Mouse (Mus musculus): ENCODE data around the gene Them7. TPM values are rescaled to one million over a fixed set of nuclear protein-coding genes. Genes with fewer than 3 reads are reported as not detected.

The Them7 gene
- total RNA-seq, 4 experiments from 2014 or later, result not detected

- no peak for DNase-seq (ENCODE audit: low spot score in 2 of 2)
These were observed 149.5 kb downstream of the Them7 start for GRCm38 (mm10) chr2:105373658-105374057.

- no peak for DNase-seq (ENCODE audit: low spot score in 2 of 2)
These were observed 151.1 kb downstream of the Them7 start for GRCm38 (mm10) chr2:105375261-105375660.

- DNase-seq (ENCODE audit: low spot score in 2 of 2), result no peak
These were observed 151.6 kb downstream of the Them7 start for GRCm38 (mm10) chr2:105375705-105376104.

- no peak for DNase-seq (ENCODE audit: low spot score in 2 of 2)
These were observed 155.6 kb downstream of the Them7 start for GRCm38 (mm10) chr2:105379682-105380081.

- DNase-seq (ENCODE audit: low spot score in 2 of 2), result no peak
These were observed 156.7 kb downstream of the Them7 start for GRCm38 (mm10) chr2:105380757-105381319.

- no peak for DNase-seq (ENCODE audit: low spot score in 2 of 2)
These were observed 158.9 kb downstream of the Them7 start for GRCm38 (mm10) chr2:105383063-105383462.

DNA sequence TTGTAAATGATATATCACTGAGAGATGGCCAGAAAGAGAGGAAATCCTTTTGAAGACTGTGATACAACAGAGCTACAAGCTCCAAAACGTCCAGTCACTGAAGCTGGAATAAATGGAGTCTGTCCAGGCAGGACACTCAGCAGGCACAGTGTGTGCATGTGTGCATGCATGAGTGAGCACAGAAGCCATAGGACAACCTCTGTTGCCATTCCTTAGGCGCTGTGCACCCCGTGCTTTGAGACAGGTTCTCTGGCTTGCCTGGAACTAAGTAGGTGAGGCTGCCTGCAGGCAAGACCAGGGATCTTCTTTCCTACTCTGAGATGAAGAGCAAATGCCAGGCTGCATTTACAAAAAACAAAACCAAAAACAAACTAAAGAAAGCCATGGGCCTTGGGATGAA lies 160.9 kb downstream of the Them7 start:
- no peak for DNase-seq (ENCODE audit: low spot score in 2 of 2)

DNA sequence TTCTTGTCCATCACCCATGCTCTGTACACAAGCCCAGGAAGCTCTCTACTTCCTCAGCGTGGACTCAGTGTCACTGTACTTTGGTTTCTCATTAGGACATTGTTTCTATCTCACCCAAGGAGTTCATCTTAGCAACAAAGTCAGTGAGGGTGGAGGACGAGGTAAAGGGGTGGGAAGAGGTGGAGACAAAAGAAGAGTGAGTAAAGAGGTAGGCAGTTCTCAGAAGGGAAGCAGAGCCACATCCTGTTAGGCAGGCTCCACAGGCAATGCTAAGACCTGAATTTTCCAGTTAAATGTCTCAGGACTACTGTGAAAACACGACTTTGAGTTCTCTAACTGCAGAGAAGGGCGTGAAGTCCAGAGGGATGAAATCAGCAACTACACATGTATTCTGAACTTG lies 162.3 kb downstream of the Them7 start:
- DNase-seq (ENCODE audit: low spot score in 2 of 2), result no peak

GRCm38 (mm10) chr2:105389007-105389890 lies 165.1 kb downstream of the Them7 start:
- DNase-seq (ENCODE audit: low spot score in 2 of 2), result no peak

GRCm38 (mm10) chr2:105390653-105391413 lies 166.7 kb downstream of the Them7 start:
- no peak for DNase-seq (ENCODE audit: low spot score in 2 of 2)

DNA sequence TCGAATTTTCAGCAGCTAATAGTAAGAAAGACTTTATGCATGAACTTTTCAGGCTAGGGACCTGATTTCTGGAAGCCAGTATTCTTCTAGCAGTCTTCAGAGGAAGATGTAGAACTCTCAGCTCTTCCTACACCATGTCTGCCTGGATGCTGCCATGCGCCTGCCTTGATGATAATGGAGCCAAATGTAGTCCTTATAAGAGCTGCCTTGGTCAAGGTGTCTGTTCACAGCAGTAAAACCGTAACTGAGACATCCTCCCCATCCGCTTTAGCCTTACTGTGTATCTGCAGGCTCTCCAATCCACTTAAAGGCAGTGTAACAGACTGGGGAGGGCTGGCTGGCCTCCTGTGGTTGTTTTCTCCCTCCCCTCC lies 167.3 kb downstream of the Them7 start:
- no peak for DNase-seq (ENCODE audit: low spot score in 2 of 2)

- DNase-seq (ENCODE audit: low spot score in 2 of 2), result no peak
These were observed 168.4 kb downstream of the Them7 start for GRCm38 (mm10) chr2:105392514-105392913.

DNA sequence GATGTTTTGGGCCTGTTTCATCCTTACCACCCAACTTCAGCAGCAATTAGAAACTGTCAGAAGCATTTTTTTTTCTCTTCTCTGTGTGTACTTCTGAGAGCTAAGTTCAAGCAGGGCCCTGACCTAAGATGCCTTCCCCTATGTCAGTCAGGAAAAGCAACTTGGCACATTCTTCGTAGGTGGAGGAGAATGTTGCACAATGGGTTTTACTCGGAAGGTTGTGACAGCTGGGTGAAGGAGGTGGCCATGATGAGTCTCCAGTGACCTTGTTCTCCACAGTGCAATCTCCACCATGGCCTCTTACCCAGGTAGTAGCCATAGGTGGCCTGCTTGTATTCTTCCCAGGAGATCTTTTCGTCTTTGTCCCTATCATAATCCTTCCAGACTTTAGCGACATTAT lies 170.3 kb downstream of the Them7 start:
- DNase-seq (ENCODE audit: low spot score in 2 of 2), result no peak

- no peak for DNase-seq (ENCODE audit: low spot score in 2 of 2)
These were observed 171.9 kb downstream of the Them7 start for GRCm38 (mm10) chr2:105396066-105396465.

DNA sequence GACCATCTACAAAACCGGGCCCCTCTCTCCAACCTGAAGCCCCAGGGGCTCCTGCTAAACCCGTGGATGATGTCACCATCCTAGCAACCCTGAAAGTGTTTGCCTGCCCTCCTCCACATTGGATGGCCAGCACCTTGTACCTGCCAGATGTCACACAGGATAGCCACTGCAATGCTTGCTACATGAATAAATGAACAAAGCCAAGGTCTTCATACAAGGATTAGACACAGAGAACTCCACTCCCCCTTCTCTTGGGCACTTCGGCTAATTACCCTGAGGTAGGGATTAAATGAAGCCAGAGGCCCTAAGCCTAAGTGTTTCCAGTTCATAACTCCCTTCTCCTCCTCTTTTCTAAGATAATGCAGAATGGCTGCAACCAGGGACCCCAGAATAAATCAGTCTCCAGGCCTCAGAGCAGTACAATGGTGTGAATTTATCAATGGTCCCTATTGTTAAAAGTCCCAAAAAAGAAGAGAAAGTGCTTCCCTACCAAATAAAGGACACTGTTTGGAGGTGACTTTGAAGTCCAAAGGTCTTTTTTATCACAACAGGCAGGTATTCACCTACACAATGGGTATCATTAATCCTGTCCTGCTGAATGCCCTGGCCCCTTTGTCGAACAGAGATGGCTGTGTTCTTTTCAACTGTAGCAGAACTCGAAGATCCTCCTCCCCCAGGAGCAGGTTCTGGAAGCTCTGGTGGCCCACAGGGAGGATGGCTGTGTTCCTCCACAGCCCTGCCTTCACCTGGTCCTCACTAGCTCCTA lies 173.5 kb downstream of the Them7 start:
- DNase-seq (ENCODE audit: low spot score in 2 of 2), result no peak

DNA sequence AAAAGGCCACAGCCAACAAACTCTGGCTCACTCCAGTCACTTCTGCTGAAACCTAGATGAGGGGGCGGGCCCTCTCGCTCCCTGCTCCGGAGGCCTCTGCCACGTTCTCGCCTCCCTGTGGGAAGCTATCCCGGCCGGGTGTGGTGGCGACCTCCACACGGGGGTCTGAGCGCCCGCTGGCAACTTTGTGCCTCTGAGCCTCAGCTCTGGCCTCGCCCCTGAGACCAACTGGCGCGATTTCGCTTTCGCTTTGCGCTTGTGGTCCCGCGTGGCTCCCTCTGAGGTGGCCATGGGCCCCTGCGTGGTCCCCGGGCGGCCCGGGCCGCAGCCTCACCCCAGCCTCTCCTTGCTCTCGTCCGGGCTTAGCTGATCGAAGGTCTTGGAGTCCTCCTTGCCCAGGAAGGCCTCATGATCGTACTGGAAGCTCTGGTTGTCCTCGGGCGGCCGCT lies 174.5 kb downstream of the Them7 start:
- no peak for DNase-seq (ENCODE audit: low spot score in 2 of 2)

DNA sequence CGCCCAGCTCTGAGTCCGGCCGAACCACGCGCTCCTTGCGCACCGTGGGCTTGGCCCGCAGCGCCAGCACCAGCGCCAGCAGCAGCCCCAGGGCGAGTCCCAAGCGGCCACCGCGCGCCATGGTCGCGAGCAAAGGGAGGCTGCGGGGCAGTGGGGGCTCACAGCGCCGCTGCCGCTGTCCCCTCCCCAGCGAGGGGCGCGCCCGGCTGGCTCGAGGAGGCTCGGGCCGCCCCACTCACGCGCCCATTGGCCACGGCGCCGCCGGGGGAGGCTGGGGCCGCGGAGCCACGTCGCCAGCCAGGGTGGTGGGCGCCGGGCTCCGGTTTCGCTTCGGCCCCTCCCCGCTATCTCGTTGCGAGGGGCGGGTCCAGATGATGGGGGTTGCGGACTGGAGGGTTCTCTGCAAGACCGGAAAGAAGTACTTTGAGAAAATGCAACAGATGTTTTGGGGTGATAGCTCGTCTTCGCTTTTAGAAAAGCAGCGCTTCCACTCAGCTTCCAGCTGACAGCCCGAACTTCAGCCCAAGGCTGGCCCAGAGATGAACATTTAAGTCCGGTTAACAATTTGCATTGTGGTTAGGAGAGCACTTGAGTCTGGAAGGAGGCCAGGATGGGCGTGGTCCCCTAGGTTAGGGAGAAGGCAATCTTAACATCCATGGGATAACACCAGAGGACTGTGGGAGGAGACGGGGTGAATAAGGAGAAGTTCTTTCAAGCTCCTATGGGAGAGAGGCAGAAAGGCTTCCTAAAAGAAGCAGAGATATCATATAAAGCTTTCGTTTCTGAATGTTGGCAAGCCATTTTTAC lies 175.2 kb downstream of the Them7 start, which contains the start of gene Rcn1:
Gene Rcn1, minus strand, starts transcription at position 235 of the 807 bp plus-strand sequence.
- peak in 1 of 2 experiments; percentile 14 for DNase-seq (ENCODE audit: low spot score in 2 of 2)

DNA sequence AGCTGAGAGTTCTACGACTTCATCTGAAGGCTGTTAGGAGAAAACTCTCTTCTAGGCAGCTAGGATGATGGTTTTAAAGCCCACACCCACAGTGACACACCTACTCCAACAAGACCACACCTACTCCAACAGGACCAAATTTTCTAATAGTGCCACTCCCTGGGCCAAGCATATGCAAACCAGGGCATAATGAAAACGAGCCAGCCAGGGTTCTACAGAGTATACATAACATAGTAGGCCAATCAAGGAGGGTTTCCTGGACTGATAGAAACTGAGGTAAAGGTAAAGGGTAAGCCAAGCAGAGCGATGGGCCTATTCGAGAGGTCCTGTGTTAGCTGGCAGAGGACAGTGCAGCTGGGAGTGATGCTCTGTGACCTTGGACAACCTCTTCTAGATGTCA lies 176.4 kb downstream of the Them7 start:
- DNase-seq (ENCODE audit: low spot score in 2 of 2), result no peak

DNA sequence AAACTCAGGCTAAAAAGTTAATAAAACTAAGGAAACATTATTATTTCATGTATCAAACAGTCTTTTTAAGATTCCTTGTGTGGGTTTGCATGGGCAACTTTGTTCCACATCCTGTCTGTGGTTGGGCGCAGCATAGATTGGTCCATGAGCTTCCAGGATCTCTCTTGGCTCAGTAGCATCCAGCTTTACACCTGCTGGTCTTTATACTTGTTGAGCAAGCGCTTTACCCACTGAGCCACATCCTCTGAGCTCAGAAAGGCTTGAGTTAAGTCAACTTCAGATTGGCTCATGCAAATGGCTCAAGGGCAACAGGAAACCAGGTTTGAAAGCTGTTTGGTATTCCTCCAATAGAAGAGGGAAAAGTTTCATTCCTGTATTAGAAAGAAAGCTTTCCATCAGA lies 178.1 kb downstream of the Them7 start:
- DNase-seq (ENCODE audit: low spot score in 2 of 2), result no peak

DNA sequence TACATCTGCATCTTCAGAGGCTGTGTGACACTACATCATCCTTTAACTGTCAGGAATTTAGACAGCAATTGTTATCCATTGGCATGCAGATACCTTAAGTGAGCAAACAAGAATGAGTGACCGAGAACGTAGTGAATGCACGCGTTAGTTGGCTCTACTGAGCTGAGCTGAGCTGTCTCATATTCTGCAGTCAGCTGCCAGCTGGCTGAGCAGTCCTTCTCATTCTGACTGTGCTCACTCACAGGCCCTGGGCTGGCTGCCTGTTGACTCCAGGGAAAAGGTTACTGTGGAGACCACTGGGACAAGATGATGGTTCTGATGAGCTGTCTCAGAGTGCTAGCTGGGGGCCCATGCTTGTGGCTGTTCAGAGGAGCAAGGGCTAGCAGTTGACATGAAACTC lies 184.4 kb downstream of the Them7 start:
- DNase-seq (ENCODE audit: low spot score in 2 of 2), result no peak

Data from layer of hippocampus, adult 8-10 months (tissue).